In the genomic region with DNA sequence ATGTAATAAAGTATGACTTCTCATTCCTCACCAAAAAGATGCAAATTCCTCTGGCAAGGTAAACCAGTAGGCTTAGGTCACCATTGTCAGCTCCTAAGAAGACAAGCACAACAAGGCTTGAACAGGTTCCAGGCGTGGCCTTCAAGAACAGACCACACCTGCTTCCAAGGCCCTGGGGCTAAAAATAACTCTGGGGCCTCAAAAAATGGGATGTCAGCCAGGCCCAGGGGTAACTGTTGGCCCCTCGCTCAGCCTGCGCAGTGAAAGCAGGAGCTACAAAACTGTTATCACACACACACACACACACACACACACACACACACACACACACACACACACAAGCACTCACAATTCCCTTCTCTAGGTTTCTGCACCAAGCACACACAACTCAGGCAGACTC, we compare ENCODE assay signal across 9 mouse cellular contexts. TPM values are rescaled to one million over a fixed set of nuclear protein-coding genes. Genes with fewer than 3 reads are reported as not detected.
A peak's percentile ranks its signal among the peaks of the same experiment; 100 is the strongest.
DNase-seq lines count a peak whose midpoint lies in the region; ATAC-seq lines count a peak whose summit lies in the region.
"Had no signal": no experiment of that assay in that cellular context is flagged by ENCODE, and none has a peak within 500 bp of the region (broad histone marks: within the 10 kb centered on the region; RNA-seq: fewer than 3 reads in every experiment).

No protein-coding gene starts in this region.

- H3K36me3 ChIP-seq in heart, embryonic 10.5 days, result no peaks in the 10 kb centered on the region
- H3K36me3 ChIP-seq in midbrain, embryonic 13.5 days, result no peaks in the 10 kb centered on the region

- peak overlapping the region; percentile 8; the same call in 1 of the 2 replicates for H3K4me3 ChIP-seq in heart, embryonic 10.5 days
- no peak overlapping the region for H3K4me3 ChIP-seq in midbrain, embryonic 13.5 days (replicated peaks)
- H3K4me3 ChIP-seq: megakaryocyte, embryonic 14.5 days had no signal

- no peak overlapping the region for H3K4me2 ChIP-seq in midbrain, embryonic 13.5 days (replicated peaks)

- ATAC-seq in midbrain, embryonic 13.5 days, result no peak

- H3K9ac ChIP-seq in midbrain, embryonic 13.5 days (replicated peaks), result no peak overlapping the region

- WGBS in heart, embryonic 10.5 days, result 25% methylated on average over 3 of the region's 3 CpGs
- 83% methylated on average over 3 of the region's 3 CpGs for WGBS in midbrain, embryonic 13.5 days

- no peaks in the 10 kb centered on the region for H3K9me3 ChIP-seq in heart, embryonic 10.5 days
- H3K9me3 ChIP-seq in midbrain, embryonic 13.5 days, result no peaks in the 10 kb centered on the region
- H3K9me3 ChIP-seq: megakaryocyte, embryonic 14.5 days had no signal

- peak; percentile 62 to 83 for DNase-seq in adrenal gland, adult (ENCODE audit: inconsistent age in 2 of 2, low spot score in 1 of 2)
- no peak for DNase-seq in adrenal gland, postnatal 4 days (ENCODE audit: low spot score in 2 of 2)
- DNase-seq in cerebellum, adult 18-20 months, result peak; percentile 69 to 71
- DNase-seq in heart, embryonic 10.5 days (ENCODE audit: low spot score), result peak; percentile 95
- DNase-seq in liver, result peak; percentile 83
- DNase-seq in yolk sac, embryonic 10.5 days (ENCODE audit: low spot score), result peak; percentile 49
- no peak for DNase-seq in thymus, postnatal 10 days (ENCODE audit: low spot score in 2 of 2)

- H3K27ac ChIP-seq in heart, embryonic 10.5 days, result peak overlapping the region; percentile 80; the same call in 1 of the 2 replicates
- no peak overlapping the region for H3K27ac ChIP-seq in midbrain, embryonic 13.5 days

- peaks cover 13% of the 10 kb centered on the region for H3K4me1 ChIP-seq in heart, embryonic 10.5 days
- no peaks in the 10 kb centered on the region for H3K4me1 ChIP-seq in midbrain, embryonic 13.5 days (replicated peaks)

- no peaks in the 10 kb centered on the region for H3K27me3 ChIP-seq in heart, embryonic 10.5 days (ENCODE audit: insufficient read depth, poor library complexity, severe bottlenecking)
- H3K27me3 ChIP-seq in midbrain, embryonic 13.5 days, result no peaks in the 10 kb centered on the region
- H3K27me3 ChIP-seq: megakaryocyte, embryonic 14.5 days had no signal

RNA-seq across cellular contexts. Expression of a gene that starts 18.5 kb away (rescaled TPM):
- total RNA-seq in adrenal gland, postnatal 4 days (2021), result 10 to 100 TPM; 23.9 to 25.5 TPM
- 13.2 and 16.7 TPM in 2 replicates for polyA plus RNA-seq in heart, embryonic 10.5 days (2016; fragmentation: Nextera tagmentation; extraction: Ambion mirVana)
- polyA plus RNA-seq in midbrain, embryonic 13.5 days (2015; fragmentation: Nextera tagmentation; extraction: Ambion mirVana), result 7.5 and 7.7 TPM in 2 replicates

RNA-seq across cellular contexts. Expression of a gene that starts 56.0 kb away (rescaled TPM):
- total RNA-seq in adrenal gland, postnatal 4 days (2021), result 10 to 100 TPM; 15.5 to 19.8 TPM
- 1.00 and 1.0 TPM in 2 replicates for polyA plus RNA-seq in heart, embryonic 10.5 days (2016; fragmentation: Nextera tagmentation; extraction: Ambion mirVana)
- 3.7 and 4.3 TPM in 2 replicates for polyA plus RNA-seq in midbrain, embryonic 13.5 days (2015; fragmentation: Nextera tagmentation; extraction: Ambion mirVana)

Comparison
In these comparisons a context has a peak if more than half of its experiments do, and no peak if none do; other contexts are left out.
1. DNase-seq: peak in adrenal gland, adult (2 of 2), cerebellum, adult 18-20 months (2 of 2), heart, embryonic 10.5 days (single experiment), liver (single experiment) and yolk sac, embryonic 10.5 days (single experiment); none in adrenal gland, postnatal 4 days (0 of 2) and thymus, postnatal 10 days (0 of 2).